Mouse (Mus musculus) layer of hippocampus, adult 18-20 months (tissue): Measurements from ENCODE around the gene Ppp1r37. TPM values are rescaled to one million over a fixed set of nuclear protein-coding genes. Genes with fewer than 3 reads are reported as not detected.
A peak's percentile ranks its signal among the peaks of the same experiment; 100 is the strongest.
"Not testable (repeated sequence)": the region's sequence is repeated elsewhere in the genome, so short reads cannot be mapped to it uniquely, and the experiment has no call there.

ENCODE experiments used
- DNase-seq, 2 experiments: peaks; one replicate each; pipeline ENCODE4 v3.0.0; 2022; ENCODE audit warnings: low spot score in 2 of 2
- long read RNA-seq: library from polyadenylated mRNA; stranded (forward); transcript quantifications from one replicate; pipeline ENCODE4 v2.0.0, GENCODE M21; 2021
- total RNA-seq, 2 experiments: library from RNA; stranded (reverse); gene quantifications; 2 replicates each; pipeline ENCODE4 v1.2.3; 2021

Ppp1r37 gene
- total RNA-seq = 100 to 1,000 TPM; 122 to 129 TPM
- long read RNA-seq, transcript Ppp1r37-201 (13 exons, 3,816 nt) = major isoform, 13 of 28 reads
- long read RNA-seq, partial matches to known transcripts = 0 of 28 reads
- long read RNA-seq, other reads (novel, unspliced or antisense) = 15 of 28 reads

GRCm38 (mm10) chr7:19562643-19563410 is at the start of gene Ppp1r37:
Gene Ppp1r37, minus strand, starts transcription at chr7:19563076.
- no peak for DNase-seq

GRCm38 (mm10) chr7:19610969-19611368 is 48.1 kb upstream of the Ppp1r37 start:
- no peak for DNase-seq

DNA sequence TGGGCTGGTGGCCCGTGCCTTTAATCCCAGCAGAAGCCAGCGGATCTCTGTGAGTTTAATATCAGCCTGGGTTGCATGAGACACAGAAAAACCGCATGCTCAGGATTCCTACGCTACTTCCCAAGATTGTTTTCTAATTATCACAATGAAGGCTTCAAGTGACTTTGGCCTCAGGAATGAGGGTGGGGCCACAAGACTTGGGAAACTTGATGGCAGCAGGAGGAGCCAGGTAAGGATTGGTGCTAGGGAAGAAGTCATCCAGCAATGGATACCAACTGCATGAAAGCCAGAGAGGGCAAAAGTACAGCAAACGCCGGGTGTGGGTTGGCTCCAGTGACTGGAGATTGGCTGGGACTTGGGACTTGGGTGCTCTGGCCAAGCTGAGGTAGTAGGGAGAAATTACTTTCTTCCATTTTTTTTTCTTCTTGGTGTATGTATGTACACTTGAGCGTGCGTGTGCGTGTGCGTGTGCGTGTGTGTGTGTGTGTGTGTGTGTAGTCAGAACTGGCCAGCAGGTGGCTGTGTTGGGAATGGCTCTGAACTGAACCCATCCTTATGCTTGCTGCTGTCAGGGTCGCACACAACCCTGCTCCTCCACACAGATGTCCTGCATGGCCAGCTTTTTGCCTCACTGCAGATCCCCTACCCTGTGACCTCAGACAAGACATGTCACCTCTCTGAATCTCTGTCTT is 46.9 kb upstream of the Ppp1r37 start:
- DNase-seq = no peak

DNA sequence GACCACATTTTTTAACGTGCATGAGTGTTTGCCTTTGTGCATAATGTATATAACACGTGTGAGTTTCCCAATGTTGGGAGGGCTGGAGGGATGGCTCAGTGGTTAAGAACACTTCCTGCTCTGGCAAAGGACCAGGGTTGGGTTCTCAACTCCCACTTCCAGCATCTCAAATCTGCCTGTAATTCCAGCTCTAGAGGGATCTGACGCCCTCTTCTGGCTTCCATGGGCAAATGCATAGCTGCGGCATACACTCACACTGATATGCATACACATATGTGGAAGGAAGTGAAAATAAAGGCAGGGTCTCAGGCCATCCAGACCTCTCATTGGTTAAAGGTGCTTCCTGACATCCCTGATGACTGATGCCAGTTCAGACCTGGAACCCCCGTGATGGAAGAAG is 44.4 kb upstream of the Ppp1r37 start:
- no peak for DNase-seq

DNA sequence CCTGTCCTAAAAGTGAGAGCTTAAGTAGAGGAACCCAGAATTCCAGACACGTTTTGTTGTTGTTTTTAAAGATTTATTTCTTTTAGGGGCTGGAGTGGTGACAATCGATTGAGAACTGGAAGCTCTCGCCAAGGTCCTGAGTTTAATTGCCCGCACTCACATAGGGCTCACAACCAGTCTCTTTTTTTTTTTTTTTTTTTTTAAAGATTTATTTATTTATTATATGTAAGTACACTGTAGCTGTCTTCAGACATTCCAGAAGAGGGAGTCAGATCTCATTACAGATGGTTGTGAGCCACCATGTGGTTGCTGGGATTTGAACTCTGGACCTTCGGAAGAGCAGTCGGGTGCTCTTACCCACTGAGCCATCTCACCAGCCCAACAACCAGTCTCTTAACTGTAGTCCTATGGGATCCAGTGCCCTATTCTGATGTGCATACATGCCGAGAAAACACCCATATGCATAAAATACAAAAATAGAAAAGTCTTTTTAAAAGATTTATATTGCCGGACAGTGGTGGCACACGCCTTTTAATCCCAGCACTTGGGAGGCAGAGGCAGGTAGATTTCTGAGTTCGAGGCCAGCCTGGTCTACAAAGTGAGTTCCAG is 41.8 kb upstream of the Ppp1r37 start:
- DNase-seq = not testable (repeated sequence)

- peak; percentile 92 to 95 for DNase-seq
These were observed 41.2 kb upstream of the Ppp1r37 start, which contains the start of gene Clasrp for GRCm38 (mm10) chr7:19603849-19604605. Gene Clasrp, minus strand, starts transcription at chr7:19604486.

- DNase-seq = no peak
These were observed 40.2 kb upstream of the Ppp1r37 start for GRCm38 (mm10) chr7:19603055-19603454.

DNA sequence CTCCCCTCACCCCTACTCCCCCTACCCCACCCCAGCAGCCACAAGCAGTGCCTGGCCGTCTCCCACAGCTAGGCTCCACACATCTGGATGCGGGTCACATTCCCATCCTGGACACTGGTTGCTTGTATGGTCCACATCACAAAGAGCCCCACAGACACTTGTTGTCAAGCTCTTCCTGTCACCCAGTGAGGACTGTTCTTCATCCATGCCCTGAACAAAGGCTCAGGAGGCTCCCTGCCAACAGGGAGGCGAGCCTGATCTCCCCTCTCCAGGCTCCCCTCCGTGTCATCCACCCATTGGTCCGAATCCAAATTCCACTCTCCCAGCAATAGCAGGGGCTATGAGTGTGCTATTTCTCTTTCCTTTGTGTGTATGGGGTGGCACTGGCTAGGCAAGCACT is 37.7 kb upstream of the Ppp1r37 start:
- peak; percentile 41 to 58 for DNase-seq

DNA sequence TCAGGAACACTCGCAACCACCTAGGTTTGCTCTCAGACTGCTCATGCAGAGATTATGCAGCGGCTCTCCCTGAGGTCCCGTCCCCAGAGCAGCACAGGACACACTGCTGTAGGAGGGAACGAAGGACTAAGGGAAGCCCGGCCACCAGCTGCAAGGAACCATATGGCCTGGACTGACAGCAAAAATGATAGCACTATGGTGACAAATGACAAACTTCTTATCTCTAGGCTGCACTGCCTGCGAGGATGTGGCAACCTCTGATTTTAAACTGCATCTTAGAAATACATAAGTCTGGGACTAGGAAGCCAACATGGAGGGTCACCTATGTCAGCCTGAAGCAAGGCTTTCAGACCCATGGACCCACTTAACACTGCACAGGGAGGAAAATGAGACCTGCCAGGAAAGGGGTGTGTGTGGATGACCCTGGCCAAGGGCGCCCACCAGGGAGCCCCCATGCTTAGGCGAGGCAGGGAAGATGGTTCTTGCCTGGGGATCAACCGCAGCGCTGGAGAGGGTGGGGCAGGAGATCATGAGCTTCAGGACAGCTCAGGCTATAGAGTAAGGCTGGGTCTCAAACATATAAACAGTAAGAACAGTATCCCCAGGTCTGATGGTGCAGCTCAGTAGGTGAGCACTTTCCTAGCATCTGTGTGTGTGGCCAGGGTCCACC is 30.3 kb upstream of the Ppp1r37 start:
- DNase-seq = no peak

GRCm38 (mm10) chr7:19589917-19590316 is 27.0 kb upstream of the Ppp1r37 start:
- peak; percentile 76 to 87 for DNase-seq

DNA sequence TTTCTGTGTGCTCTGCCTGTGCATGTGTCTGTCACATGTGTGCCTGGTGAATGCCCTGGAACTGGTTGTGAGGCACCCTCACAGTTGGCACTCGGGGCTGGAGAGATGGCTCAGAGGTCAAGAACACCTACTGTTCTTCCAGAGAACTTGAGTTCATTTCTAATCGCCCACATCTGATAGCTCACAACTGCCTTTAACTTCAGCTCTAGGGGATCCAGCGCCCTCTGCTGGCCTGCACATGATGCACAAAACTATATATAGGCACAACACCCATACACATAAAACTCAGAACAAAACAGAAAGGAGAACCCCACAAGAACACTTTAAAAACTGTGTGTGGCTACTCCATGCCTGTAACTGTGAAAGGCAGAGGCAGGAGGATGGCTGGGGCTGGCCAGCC is 26.3 kb upstream of the Ppp1r37 start:
- DNase-seq = peak in 1 of 2 experiments; percentile 61

DNA sequence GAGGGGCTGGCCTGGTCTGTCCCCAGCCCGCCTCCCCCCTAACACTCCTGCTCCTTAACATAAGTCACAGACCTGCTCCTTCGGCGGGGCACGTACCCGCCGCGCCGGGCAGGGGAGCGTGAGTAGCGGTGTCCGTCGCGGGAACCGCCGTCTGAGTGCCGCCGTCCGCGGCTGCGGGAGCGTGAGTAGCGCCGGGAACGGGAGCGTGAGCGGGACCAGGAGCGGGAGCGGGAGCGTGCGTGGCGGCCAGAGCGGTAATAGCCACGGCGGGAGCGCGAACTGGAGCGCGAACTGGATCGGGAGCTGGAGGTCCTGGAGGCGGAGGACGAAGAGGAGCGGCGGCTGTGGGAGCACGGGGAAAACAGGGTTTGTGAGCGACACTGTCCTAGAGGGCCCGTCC is 23.4 kb upstream of the Ppp1r37 start:
- no peak for DNase-seq

DNA sequence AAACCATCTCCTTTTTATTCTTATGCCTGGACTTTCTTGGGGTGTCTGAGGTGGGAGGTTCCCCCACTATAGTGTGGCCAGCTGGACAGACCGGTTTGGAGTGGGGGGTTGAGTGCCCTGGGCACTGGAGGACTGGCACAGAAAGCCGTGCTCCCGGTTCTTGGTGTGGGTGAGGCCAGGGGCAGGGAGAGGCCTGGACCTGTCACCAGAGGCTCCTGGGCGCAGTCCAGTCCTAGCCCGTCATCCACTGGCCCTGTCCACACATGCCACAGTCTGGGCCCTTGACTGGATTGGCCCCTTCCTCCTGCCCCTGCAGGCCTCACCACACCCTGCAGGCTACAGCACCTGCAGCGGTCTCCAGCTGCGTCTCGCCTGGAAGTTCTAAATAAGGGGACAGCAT is 17.8 kb upstream of the Ppp1r37 start:
- no peak for DNase-seq

DNA sequence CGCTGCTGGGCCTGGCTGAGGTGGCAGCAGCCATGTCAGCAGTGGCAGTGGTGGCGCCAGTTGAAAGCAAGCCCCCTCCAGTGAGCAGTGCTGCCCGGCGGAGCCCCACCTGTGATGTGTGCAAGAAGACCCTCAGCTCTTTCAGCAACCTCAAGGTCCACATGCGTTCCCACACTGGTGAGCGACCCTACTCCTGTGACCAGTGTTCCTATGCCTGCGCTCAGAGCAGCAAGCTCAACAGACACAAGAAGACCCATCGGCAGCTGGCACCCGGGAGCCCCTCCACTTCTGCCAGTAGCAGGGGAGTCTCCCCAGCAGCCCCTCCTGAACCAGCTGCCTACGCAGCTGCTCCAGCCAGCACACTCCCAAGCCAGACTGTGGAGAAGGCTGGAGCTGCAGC is 16.9 kb upstream of the Ppp1r37 start:
- DNase-seq = no peak

- no peak for DNase-seq
These were observed 15.6 kb upstream of the Ppp1r37 start for GRCm38 (mm10) chr7:19578436-19578835.

- DNase-seq = no peak
These were observed 15.1 kb upstream of the Ppp1r37 start for GRCm38 (mm10) chr7:19577877-19578414.

GRCm38 (mm10) chr7:19577141-19577852 is 14.4 kb upstream of the Ppp1r37 start, which contains the start of the genes Zfp296 and Gemin7:
Gene Zfp296, plus strand, starts transcription at chr7:19577287.
Gene Gemin7, minus strand, starts transcription at chr7:19577595.
- no peak for DNase-seq

DNA sequence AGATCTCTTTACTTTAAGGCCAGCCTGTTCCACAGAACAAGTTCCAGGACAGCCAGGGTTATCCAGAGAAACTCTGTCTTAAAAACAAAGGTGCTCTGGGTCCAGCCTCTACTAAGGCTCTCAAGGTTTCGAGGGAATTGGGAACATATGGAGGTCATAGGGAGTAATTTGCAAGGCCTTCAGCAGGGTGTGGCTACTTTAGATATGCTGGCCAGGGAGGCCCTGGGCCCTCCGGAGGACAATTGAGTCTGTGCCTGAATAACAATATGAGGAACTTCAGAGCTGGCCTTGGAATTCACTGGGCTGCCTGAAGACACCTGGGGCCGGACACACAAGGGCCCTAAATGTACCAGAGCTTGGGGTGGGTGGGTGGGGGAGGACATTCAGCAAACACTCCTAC is 12.7 kb upstream of the Ppp1r37 start:
- DNase-seq = no peak

- DNase-seq = no peak
These were observed 10.9 kb upstream of the Ppp1r37 start for GRCm38 (mm10) chr7:19573776-19574140.
